Mouse (Mus musculus) spleen, postnatal 0 days (tissue): ENCODE results near the gene Spcs3. TPM values are rescaled to one million over a fixed set of nuclear protein-coding genes. Genes with fewer than 3 reads are reported as not detected.

Source experiments
- polyA plus RNA-seq: library from polyadenylated mRNA; unstranded; fragments of >200 nt; fragmentation: Nextera tagmentation; extraction: Ambion mirVana; gene quantifications from 2 replicates; pipeline ENCODE4 v1.2.1, GENCODE M21; 2015

Gene Spcs3
- 61.1 and 63.4 TPM in 2 replicates for polyA plus RNA-seq

GRCm38 (mm10) chr8:54529382-54530296, at the start of gene Spcs3, which contains the start of gene Asb5:
Gene Spcs3, minus strand, starts transcription at chr8:54529998.
Gene Asb5, plus strand, starts transcription at chr8:54529580.

Other genes starting within 250 kb of the Spcs3 start
- gene Asb5, start 418 bp downstream of the Spcs3 start, polyA plus RNA-seq = 4.2 and 5.0 TPM in 2 replicates
- gene Spata4, start 70.8 kb upstream of the Spcs3 start, polyA plus RNA-seq = not detected in 2 replicates